9 mouse cellular contexts compared by ENCODE assay signal in genomic region chr9:76235945-76236503, GRCm38 (mm10). TPM values are rescaled to one million over a fixed set of nuclear protein-coding genes. Genes with fewer than 3 reads are reported as not detected.
A peak's percentile ranks its signal among the peaks of the same experiment; 100 is the strongest.
DNase-seq lines count a peak whose midpoint lies in the region; ATAC-seq and TF ChIP-seq lines count a peak whose summit lies in the region.
"Had no signal": no experiment of that assay in that cellular context is flagged by ENCODE, and none has a peak within 500 bp of the region (broad histone marks: within the 10 kb centered on the region; RNA-seq: fewer than 3 reads in every experiment).

No protein-coding gene starts in this region.

- WGBS in thymus, adult 2 months = 7% methylated on average over 14 of the region's 14 CpGs
- 2% methylated on average over 14 of the region's 14 CpGs for WGBS in heart, embryonic 11.5 days (ENCODE audit: insufficient replicate concordance)
- 1% methylated on average over 14 of the region's 14 CpGs for WGBS in midbrain, embryonic 11.5 days

- DNase-seq in adrenal gland, postnatal 10 days = peak; percentile 27
- no peak for DNase-seq in adrenal gland, postnatal 25 days
- peak; percentile 7 for DNase-seq in thymus, postnatal 14 days
- no peak for DNase-seq in thymus, adult 2 months
- DNase-seq in kidney, postnatal 14 days = peak; percentile 18
- DNase-seq in midbrain, embryonic 11.5 days (ENCODE audit: low spot score, missing footprints) = peak; percentile 95
- DNase-seq in layer of hippocampus, adult 8-10 months (ENCODE audit: low spot score in 2 of 2) = no peak

- no peak overlapping the region for H3K4me3 ChIP-seq in thymus, adult 2 months (ENCODE audit: control insufficient read depth, insufficient read depth, low read length)
- peak overlapping the region; percentile 52 for H3K4me3 ChIP-seq in heart, embryonic 11.5 days (ENCODE audit: low read depth, low read length)
- H3K4me3 ChIP-seq in midbrain, embryonic 11.5 days (ENCODE audit: low read depth, low read length) = peak overlapping the region; percentile 28

- ATAC-seq in heart, embryonic 11.5 days (replicated peaks; ENCODE audit: insufficient number of reproducible peaks, low FRiP score, low TSS enrichment) = no peak
- peak; percentile 88 for ATAC-seq in midbrain, embryonic 11.5 days (ENCODE audit: low FRiP score)

- no peak for TF ChIP-seq CTCF in thymus, adult 2 months (IDR thresholded peaks at IDR 0.05; ENCODE audit: borderline replicate concordance, control insufficient read depth, extremely low read depth, insufficient read depth, low read length, poor library complexity)

- H3K36me3 ChIP-seq in thymus, adult 2 months (ENCODE audit: control insufficient read depth, insufficient read depth, low read length) = no peaks in the 10 kb centered on the region
- no peaks in the 10 kb centered on the region for H3K36me3 ChIP-seq in heart, embryonic 11.5 days (ENCODE audit: control insufficient read depth, insufficient read depth, low read length)
- H3K36me3 ChIP-seq in midbrain, embryonic 11.5 days (ENCODE audit: control insufficient read depth, insufficient read depth, low read length) = no peaks in the 10 kb centered on the region

- H3K4me2 ChIP-seq in heart, embryonic 11.5 days = peak overlapping the region; percentile 81
- H3K4me2 ChIP-seq in midbrain, embryonic 11.5 days = peak overlapping the region; percentile 57

- H3K9ac ChIP-seq in heart, embryonic 11.5 days (ENCODE audit: low read depth, low read length) = peak overlapping the region; percentile 66
- H3K9ac ChIP-seq in midbrain, embryonic 11.5 days (ENCODE audit: low read length) = peak overlapping the region; percentile 57

- no peak for TF ChIP-seq POLR2A in thymus, adult 2 months (IDR thresholded peaks at IDR 0.05; ENCODE audit: control insufficient read depth, extremely low read depth, insufficient read depth, low read length, poor library complexity)

- 0 out of 2 replicates have a peak, but pooled peaks cover 2% of the 10 kb centered on the region for H3K4me1 ChIP-seq in thymus, adult 2 months (replicated peaks; ENCODE audit: control insufficient read depth, insufficient read depth, low read length)
- no peaks in the 10 kb centered on the region for H3K4me1 ChIP-seq in heart, embryonic 11.5 days (ENCODE audit: control insufficient read depth, insufficient read depth, low read length)
- H3K4me1 ChIP-seq in midbrain, embryonic 11.5 days (ENCODE audit: control insufficient read depth, insufficient read depth, low read length) = no peaks in the 10 kb centered on the region

- no peaks in the 10 kb centered on the region for H3K9me3 ChIP-seq in heart, embryonic 11.5 days (replicated peaks; ENCODE audit: control insufficient read depth, low read length)
- no peaks in the 10 kb centered on the region for H3K9me3 ChIP-seq in midbrain, embryonic 11.5 days (ENCODE audit: control insufficient read depth, low read length)

- H3K27ac ChIP-seq in thymus, adult 2 months (ENCODE audit: control insufficient read depth, insufficient read depth, low read length) = no peak overlapping the region
- peak overlapping the region; percentile 62 for H3K27ac ChIP-seq in heart, embryonic 11.5 days (ENCODE audit: low read depth, low read length)
- H3K27ac ChIP-seq in midbrain, embryonic 11.5 days (ENCODE audit: low read depth, low read length) = no peak overlapping the region

- no peaks in the 10 kb centered on the region for H3K27me3 ChIP-seq in thymus, adult 2 months (ENCODE audit: control insufficient read depth, insufficient read depth, low read length)
- no peaks in the 10 kb centered on the region for H3K27me3 ChIP-seq in heart, embryonic 11.5 days (ENCODE audit: control insufficient read depth, insufficient read depth, low read length)
- no peaks in the 10 kb centered on the region for H3K27me3 ChIP-seq in midbrain, embryonic 11.5 days (ENCODE audit: control insufficient read depth, insufficient read depth, low read length)

RNA-seq across cellular contexts. Expression of gene Gfral, which starts 22.6 kb away (rescaled TPM):
- total RNA-seq in adrenal gland, postnatal 10 days (2021) = not detected
- not detected in 2 replicates for total RNA-seq in adrenal gland, postnatal 25 days (2021)
- polyA plus RNA-seq in thymus, adult 2 months (2012; rRNA removed) = not detected in 2 replicates
- not detected in 2 replicates for polyA plus RNA-seq in heart, embryonic 11.5 days (2014; fragmentation: Nextera tagmentation; extraction: Ambion mirVana)
- not detected in 2 replicates for polyA plus RNA-seq in midbrain, embryonic 11.5 days (2014; fragmentation: Nextera tagmentation; extraction: Ambion mirVana)
- under 1 TPM in 1 of 4 experiments, not detected in 3; 0.17 TPM for total RNA-seq in layer of hippocampus, adult 8-10 months (2022)
- polyA plus RNA-seq: small intestine, adult 2 months had no signal

Comparison
In these comparisons a context has a peak if more than half of its experiments do, and no peak if none do; other contexts are left out.
1. DNase-seq: peak in adrenal gland, postnatal 10 days (single experiment), thymus, postnatal 14 days (single experiment), kidney, postnatal 14 days (single experiment) and midbrain, embryonic 11.5 days (single experiment); none in adrenal gland, postnatal 25 days (single experiment), thymus, adult 2 months (single experiment) and layer of hippocampus, adult 8-10 months (0 of 2).